Mouse (Mus musculus) B cell, adult 2 months (primary cell): ENCODE results near the gene Zfp956.

Experiments
- DNase-seq, 2 experiments: peaks; one replicate each; pipeline ENCODE4 v3.0.0; 2022

Gene Zfp956

GRCm38 (mm10) chr6:47974599-47974998, 21.4 kb downstream of the Zfp956 start:
- DNase-seq, result peak; percentile 24 to 32

GRCm38 (mm10) chr6:47978897-47979368, 25.7 kb downstream of the Zfp956 start:
- DNase-seq, result peak; percentile 78 to 81

GRCm38 (mm10) chr6:47983936-47984335, 30.7 kb downstream of the Zfp956 start:
- no peak for DNase-seq

GRCm38 (mm10) chr6:47995661-47996060, 42.5 kb downstream of the Zfp956 start:
- no peak for DNase-seq

- no peak for DNase-seq
Measured at GRCm38 (mm10) chr6:48010727-48011126, 57.5 kb downstream of the Zfp956 start.
